Mouse (Mus musculus): ENCODE measurements around the gene 2310034G01Rik. TPM values are rescaled to one million over a fixed set of nuclear protein-coding genes. Genes with fewer than 3 reads are reported as not detected.
A peak's percentile ranks its signal among the peaks of the same experiment; 100 is the strongest.

The 2310034G01Rik gene
- polyA plus RNA-seq, 1 experiment from 2014 or later, result 1.0 TPM

DNA sequence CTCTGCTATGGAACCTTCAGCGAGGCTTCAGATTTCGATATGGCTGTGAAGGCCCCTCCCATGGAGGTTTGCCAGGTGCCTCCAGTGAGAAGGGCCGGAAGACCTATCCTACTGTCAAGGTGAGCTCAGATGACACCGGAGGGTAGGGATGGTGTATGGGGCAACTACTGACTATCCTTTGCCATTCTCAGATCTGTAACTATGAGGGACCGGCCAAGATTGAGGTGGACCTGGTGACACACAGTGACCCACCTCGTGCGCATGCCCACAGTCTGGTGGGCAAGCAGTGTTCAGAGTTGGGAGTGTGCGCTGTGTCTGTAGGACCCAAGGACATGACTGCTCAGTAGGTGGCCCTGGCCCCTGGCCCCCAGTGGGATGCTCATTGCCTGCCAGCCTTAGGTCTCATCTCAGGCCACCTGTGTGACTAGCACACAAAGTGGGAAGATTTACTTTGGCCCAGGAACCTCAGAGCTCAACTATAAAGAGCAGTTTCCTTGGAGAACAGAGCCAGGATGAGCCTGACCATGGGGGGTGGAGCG is 43.3 kb downstream of the 2310034G01Rik start:
- Histone ChIP-seq H3K36me3 (replicated peaks) (peaks cover 23% of the 10 kb centered on the region), H3K27ac (replicated peaks) (no peak overlapping the region), H3K27me3 (replicated peaks; ENCODE audit: low read depth, poor library complexity, severe bottlenecking) (peaks cover 60% of the 10 kb centered on the region), H3K4me3 (no peak overlapping the region), H3K9me3 (no peaks in the 10 kb centered on the region), H3K4me1 (peaks cover 42% of the 10 kb centered on the region)
- WGBS, result 90% methylated on average over 9 of the region's 9 CpGs
- peak; percentile 7 for DNase-seq (ENCODE audit: low spot score)

GRCm38 (mm10) chr19:46306268-46306610 is 43.9 kb downstream of the 2310034G01Rik start:
- Histone ChIP-seq H3K27me3 (replicated peaks; ENCODE audit: low read depth, poor library complexity, severe bottlenecking) (peaks cover 54% of the 10 kb centered on the region), H3K4me1 (peaks cover 42% of the 10 kb centered on the region)
- no peak for DNase-seq (ENCODE audit: low spot score)

DNA sequence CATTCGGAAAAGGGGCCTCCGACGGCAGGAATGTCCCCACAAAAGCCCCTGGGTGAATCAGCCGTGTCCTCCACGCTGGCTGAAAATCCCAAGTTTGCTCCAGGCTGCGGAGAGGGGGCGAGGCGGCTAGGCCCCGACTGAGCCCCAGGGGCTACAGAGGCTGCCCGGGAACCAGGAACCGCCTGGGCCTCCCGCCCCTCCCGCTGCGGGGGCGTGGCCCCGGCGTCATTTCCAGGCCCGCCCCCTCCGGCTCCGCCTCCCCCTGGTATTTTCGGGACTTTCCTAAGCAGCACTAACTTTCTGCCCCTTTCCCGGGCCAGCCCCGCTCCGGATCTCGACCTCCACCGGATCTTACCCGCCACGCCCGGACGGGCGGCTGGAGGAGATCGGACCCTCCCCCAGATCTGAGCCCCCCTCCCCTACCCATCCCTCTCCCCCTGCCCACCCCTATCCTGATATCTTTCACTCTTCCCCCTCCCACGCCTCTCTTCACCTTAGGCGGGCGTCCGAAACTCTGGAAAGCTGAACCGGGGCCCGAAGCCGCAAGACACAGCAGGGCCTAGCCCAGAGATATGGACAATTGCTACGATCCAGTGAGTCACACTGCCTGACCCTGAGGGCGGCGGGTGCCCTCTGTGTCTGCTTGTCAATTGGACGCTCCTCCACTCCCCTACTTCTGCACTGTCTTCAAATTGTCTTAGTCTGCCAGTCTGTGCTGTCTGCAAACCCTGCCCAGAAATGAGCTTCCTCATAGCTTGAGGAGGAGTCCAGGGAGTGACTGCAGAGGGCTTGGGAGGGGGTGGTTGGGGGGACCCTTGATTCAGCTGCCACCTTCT is 44.5 kb downstream of the 2310034G01Rik start:
- WGBS, result under 1% methylated on average over 43 of the region's 43 CpGs
- Histone ChIP-seq H3K27me3 (replicated peaks; ENCODE audit: low read depth, poor library complexity, severe bottlenecking) (peaks cover 48% of the 10 kb centered on the region), H3K36me3 (replicated peaks) (peaks cover 12% of the 10 kb centered on the region), H3K9me3 (no peaks in the 10 kb centered on the region), H3K4me1 (peaks cover 42% of the 10 kb centered on the region), H3K27ac (replicated peaks) (peak overlapping the region; percentile 79), H3K4me3 (peak overlapping the region; percentile 75)
- DNase-seq (ENCODE audit: low spot score), result peak; percentile 92

More at GRCm38 (mm10) chr19:46306268-46306610, 43.9 kb downstream of the 2310034G01Rik start:
- WGBS, result 55% methylated on average over 5 of the region's 5 CpGs
- Histone ChIP-seq H3K27ac (replicated peaks) (0 out of 2 replicates have a peak overlapping the region, but pooled peaks have one; percentile 79), H3K9me3 (no peaks in the 10 kb centered on the region), H3K4me3 (peak overlapping the region; percentile 75), H3K36me3 (replicated peaks) (peaks cover 18% of the 10 kb centered on the region)

DNA sequence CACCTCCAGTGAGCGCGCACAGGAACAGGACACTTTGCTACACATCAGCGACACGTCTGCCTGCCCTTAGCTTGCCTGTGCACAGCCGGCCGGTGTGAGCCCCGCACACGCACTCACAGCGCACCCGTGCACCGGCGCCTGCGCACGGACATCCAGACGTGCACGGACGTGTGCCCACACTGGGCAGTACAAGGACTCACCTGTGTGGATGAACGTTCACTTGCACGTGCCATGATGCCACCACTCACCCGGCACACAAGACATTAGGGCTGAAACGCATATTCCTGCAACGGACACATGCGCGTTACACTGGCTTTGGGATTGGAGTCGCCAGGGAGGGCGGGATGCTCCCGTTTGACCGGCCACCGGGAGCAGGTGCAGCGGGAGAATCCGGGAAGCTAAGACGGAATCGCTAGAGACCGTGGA is 45.2 kb downstream of the 2310034G01Rik start:
- Histone ChIP-seq H3K4me3 (peak overlapping the region; percentile 75), H3K27ac (replicated peaks) (peak overlapping the region; percentile 79), H3K36me3 (replicated peaks) (peaks cover 4% of the 10 kb centered on the region), H3K4me1 (peaks cover 42% of the 10 kb centered on the region), H3K27me3 (replicated peaks; ENCODE audit: low read depth, poor library complexity, severe bottlenecking) (peaks cover 41% of the 10 kb centered on the region), H3K9me3 (no peaks in the 10 kb centered on the region)
- no peak for DNase-seq (ENCODE audit: low spot score)
- under 1% methylated on average over 34 of the region's 34 CpGs for WGBS

DNA sequence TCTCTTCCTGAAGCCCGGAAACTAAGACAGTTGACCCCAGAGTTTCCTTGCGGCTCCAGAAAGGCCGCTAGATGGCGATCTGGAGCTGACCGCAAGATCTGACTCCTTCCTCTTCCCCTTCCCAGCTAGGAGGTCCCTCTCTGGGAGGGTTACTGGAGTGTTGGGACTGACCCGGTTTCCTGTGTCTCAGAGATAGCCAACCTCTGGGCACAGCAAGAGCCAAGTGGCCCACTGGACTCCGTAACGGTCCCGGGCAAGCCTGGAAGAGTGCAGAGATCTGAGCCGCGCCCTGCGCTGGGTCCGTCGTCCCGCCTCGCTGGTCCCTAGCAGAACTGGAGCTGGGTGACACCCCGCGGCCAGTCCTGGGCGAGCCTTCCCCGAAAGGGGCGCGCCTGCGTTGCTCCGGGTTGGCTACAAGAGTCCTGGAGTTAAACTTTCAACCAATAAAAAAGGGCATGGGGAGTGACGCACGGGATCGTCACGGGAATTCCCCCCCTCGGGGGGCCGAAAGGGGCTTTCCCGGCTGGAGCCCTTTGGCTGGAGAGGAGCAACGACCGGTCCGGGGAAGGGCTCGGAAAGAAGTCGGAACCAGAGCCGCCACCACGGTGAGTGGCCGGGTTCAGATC is 45.8 kb downstream of the 2310034G01Rik start, which contains the start of gene Nfkb2:
Gene Nfkb2, plus strand, starts transcription at position 105 of the 626 bp plus-strand sequence.
- Histone ChIP-seq H3K4me1 (peaks cover 42% of the 10 kb centered on the region), H3K27me3 (replicated peaks; ENCODE audit: low read depth, poor library complexity, severe bottlenecking) (peaks cover 35% of the 10 kb centered on the region), H3K9me3 (no peaks in the 10 kb centered on the region), H3K4me3 (peak within 1 kb of the TSS; percentile 75), H3K27ac (replicated peaks) (peak within 1 kb of the TSS; percentile 79), H3K36me3 (replicated peaks) (no peaks in the 10 kb centered on the region)
- WGBS, result under 1% methylated on average over 39 of the region's 39 CpGs
- peak; percentile 93 for DNase-seq (ENCODE audit: low spot score)

DNA sequence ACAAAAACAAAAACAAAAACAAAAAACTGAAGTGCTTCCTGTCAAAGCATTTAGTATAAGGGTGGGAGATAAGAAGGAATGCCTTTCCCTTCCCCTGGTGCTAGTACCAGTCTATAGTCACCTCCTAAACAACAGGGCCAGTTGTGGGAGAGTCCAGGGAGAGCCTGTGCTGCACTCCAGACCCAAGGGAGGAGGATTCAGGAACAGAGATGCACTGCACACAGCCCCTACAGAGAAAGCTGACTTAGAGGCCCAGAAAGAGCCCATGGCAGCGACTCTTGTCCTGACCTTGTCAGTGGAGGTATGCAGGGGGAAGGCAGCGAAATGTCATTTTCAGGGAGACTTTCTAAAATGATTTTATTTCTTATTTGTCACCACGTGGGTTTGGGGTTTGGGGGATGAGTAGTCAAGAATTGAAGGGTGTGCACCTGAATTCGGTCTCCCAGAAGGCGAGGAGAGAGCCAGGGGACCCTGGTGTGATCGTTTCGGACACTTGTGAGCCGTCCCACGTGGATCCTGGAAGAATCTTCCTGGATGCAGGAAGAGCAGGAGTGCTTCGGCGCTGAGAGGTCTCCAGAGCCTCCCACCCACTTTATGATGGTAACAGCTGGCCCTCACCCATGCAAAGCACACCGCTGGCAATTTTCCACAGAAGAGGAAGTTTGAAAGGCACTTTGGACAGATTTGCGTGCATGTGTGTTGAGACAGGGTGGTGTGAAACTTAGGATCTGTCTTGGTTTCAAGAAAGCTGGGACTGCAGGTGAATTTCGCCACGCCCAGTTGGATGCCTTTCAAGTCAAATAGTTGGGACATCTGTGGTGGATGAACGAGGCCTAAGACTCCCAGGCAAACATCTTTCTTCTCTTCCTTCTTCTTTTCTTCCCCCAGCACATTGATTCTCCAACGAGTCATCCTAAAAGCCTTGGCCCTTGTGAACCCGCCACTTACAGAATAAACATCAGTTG is 46.6 kb downstream of the 2310034G01Rik start:
- Histone ChIP-seq H3K4me1 (peaks cover 36% of the 10 kb centered on the region), H3K4me3 (peak overlapping the region; percentile 75), H3K27ac (replicated peaks) (peak overlapping the region; percentile 73; the same call in 1 of the 2 replicates), H3K9me3 (no peaks in the 10 kb centered on the region), H3K27me3 (replicated peaks; ENCODE audit: low read depth, poor library complexity, severe bottlenecking) (peaks cover 29% of the 10 kb centered on the region), H3K36me3 (replicated peaks) (no peaks in the 10 kb centered on the region)
- WGBS, result 56% methylated on average over 18 of the region's 18 CpGs
- DNase-seq (ENCODE audit: low spot score), result no peak

- H3K36me3 ChIP-seq (replicated peaks), result no peaks in the 10 kb centered on the region
- H3K4me3 ChIP-seq, result no peak overlapping the region
- peaks cover 19% of the 10 kb centered on the region for H3K27me3 ChIP-seq (replicated peaks; ENCODE audit: low read depth, poor library complexity, severe bottlenecking)
- WGBS, result 88% methylated on average over 4 of the region's 4 CpGs
- DNase-seq (ENCODE audit: low spot score), result peak; percentile 2
- no peaks in the 10 kb centered on the region for H3K9me3 ChIP-seq
- peaks cover 33% of the 10 kb centered on the region for H3K4me1 ChIP-seq
- no peak overlapping the region for H3K27ac ChIP-seq (replicated peaks)
Measured at GRCm38 (mm10) chr19:46302551-46302950, 47.6 kb downstream of the 2310034G01Rik start.

GRCm38 (mm10) chr19:46300294-46301045 is 49.6 kb downstream of the 2310034G01Rik start:
- Histone ChIP-seq H3K4me3 (no peak overlapping the region), H3K36me3 (replicated peaks) (no peaks in the 10 kb centered on the region), H3K4me1 (peaks cover 20% of the 10 kb centered on the region), H3K9me3 (no peaks in the 10 kb centered on the region), H3K27me3 (replicated peaks; ENCODE audit: low read depth, poor library complexity, severe bottlenecking) (0 out of 2 replicates have a peak, but pooled peaks cover 3% of the 10 kb centered on the region), H3K27ac (replicated peaks) (no peak overlapping the region)
- DNase-seq (ENCODE audit: low spot score), result no peak
- WGBS, result 41% methylated on average over 8 of the region's 8 CpGs

MicroRNAs encoded within 50 kb of the gene (microRNA counts, 519-probe panel; counts per million panel counts)
- microRNA mmu-miR-146b, result 188 counts per million, percentile 57 among the panel's probes with 10 or more counts

Small RNA genes lying within 50 kb of the gene (microRNA-seq; reads per million reads assigned to microRNA genes)
- 1.5 reads per million for gene Mir146b

Other genes with a start within 250 kb of the 2310034G01Rik start
- gene Elovl3, start 218.4 kb downstream of the 2310034G01Rik start, polyA plus RNA-seq (2016; fragmentation: Nextera tagmentation; extraction: Ambion mirVana), result 0.10 TPM in 1 of 2 replicates, not detected in the other
- 0.36 and 0.71 TPM in 2 replicates for gene Pitx3, start 202.0 kb downstream of the 2310034G01Rik start, polyA plus RNA-seq (2016; fragmentation: Nextera tagmentation; extraction: Ambion mirVana)
- gene Gbf1, start 197.8 kb downstream of the 2310034G01Rik start, polyA plus RNA-seq (2016; fragmentation: Nextera tagmentation; extraction: Ambion mirVana), result 42.8 and 46.7 TPM in 2 replicates
- gene Nfkb2, start 46.0 kb downstream of the 2310034G01Rik start, polyA plus RNA-seq (2016; fragmentation: Nextera tagmentation; extraction: Ambion mirVana), result 5.6 and 5.7 TPM in 2 replicates
- gene Psd, start 23.1 kb downstream of the 2310034G01Rik start, polyA plus RNA-seq (2016; fragmentation: Nextera tagmentation; extraction: Ambion mirVana), result 2.5 and 3.5 TPM in 2 replicates
- gene Fbxl15, start 22.1 kb downstream of the 2310034G01Rik start, polyA plus RNA-seq (2016; fragmentation: Nextera tagmentation; extraction: Ambion mirVana), result 17.1 and 17.2 TPM in 2 replicates
- 204 and 208 TPM in 2 replicates for gene Cuedc2, start 11.6 kb downstream of the 2310034G01Rik start, polyA plus RNA-seq (2016; fragmentation: Nextera tagmentation; extraction: Ambion mirVana)
- gene Mfsd13a, start 9.2 kb downstream of the 2310034G01Rik start, polyA plus RNA-seq (2016; fragmentation: Nextera tagmentation; extraction: Ambion mirVana), result 8.0 and 8.4 TPM in 2 replicates
- gene Actr1a, start 45.4 kb upstream of the 2310034G01Rik start, polyA plus RNA-seq (2016; fragmentation: Nextera tagmentation; extraction: Ambion mirVana), result 164 and 170 TPM in 2 replicates
- 50.5 and 53.4 TPM in 2 replicates for gene Sufu, start 46.6 kb upstream of the 2310034G01Rik start, polyA plus RNA-seq (2016; fragmentation: Nextera tagmentation; extraction: Ambion mirVana)
- 19.5 and 20.9 TPM in 2 replicates for gene Trim8, start 151.4 kb upstream of the 2310034G01Rik start, polyA plus RNA-seq (2016; fragmentation: Nextera tagmentation; extraction: Ambion mirVana)
- gene Arl3, start 222.9 kb upstream of the 2310034G01Rik start, polyA plus RNA-seq (2016; fragmentation: Nextera tagmentation; extraction: Ambion mirVana), result 196 and 200 TPM in 2 replicates
- gene Sfxn2, start 223.1 kb upstream of the 2310034G01Rik start, polyA plus RNA-seq (2016; fragmentation: Nextera tagmentation; extraction: Ambion mirVana), result 21.0 and 22.6 TPM in 2 replicates
- 50.8 and 57.3 TPM in 2 replicates for gene Wbp1l, start 248.8 kb upstream of the 2310034G01Rik start, polyA plus RNA-seq (2016; fragmentation: Nextera tagmentation; extraction: Ambion mirVana)

All from embryonic facial prominence, embryonic 10.5 days (tissue).